Mouse (Mus musculus) erythroblast, embryonic 14.5 days (primary cell): ENCODE data around the gene Ppfia2. TPM values are rescaled to one million over a fixed set of nuclear protein-coding genes. Genes with fewer than 3 reads are reported as not detected.

Experiments
- H3K27me3 ChIP-seq: 2 replicates; pipeline ENCODE4 v1.6.1; 2012; ENCODE audit warnings: inconsistent platforms; ENCODE audit not compliant: control insufficient read depth
- H3K36me3 ChIP-seq: 2 replicates; pipeline ENCODE4 v1.6.1; 2012; ENCODE audit warnings: mild to moderate bottlenecking, inconsistent platforms; ENCODE audit not compliant: control insufficient read depth
- H3K4me1 ChIP-seq: 2 replicates; pipeline ENCODE4 v1.6.1; 2012; ENCODE audit warnings: inconsistent platforms; ENCODE audit not compliant: control insufficient read depth
- H3K4me3 ChIP-seq: replicated peaks from 2 replicates; pipeline ENCODE3; 2012; ENCODE audit warnings: moderate library complexity, mild to moderate bottlenecking, inconsistent platforms
- H3K9me3 ChIP-seq: 2 replicates; pipeline ENCODE4 v1.6.1; 2012; ENCODE audit warnings: low read length, inconsistent platforms, mixed read lengths; ENCODE audit not compliant: control insufficient read depth
- GATA1 ChIP-seq: IDR thresholded peaks from 2 replicates; pipeline ENCODE4 v1.6.1; 2012; ENCODE audit warnings: low read length, inconsistent platforms, mixed read lengths
- TAL1 ChIP-seq: IDR thresholded peaks from 3 replicates; pipeline ENCODE4 v1.6.1; 2012; ENCODE audit warnings: low read length, inconsistent platforms, mixed read lengths
- polyA plus RNA-seq: library from polyadenylated mRNA; stranded (reverse); fragments of >175 nt; gene quantifications from 2 replicates; pipeline ENCODE4 v1.2.3, GENCODE M21; 2012

The Ppfia2 gene
- polyA plus RNA-seq, 1 experiment: not detected

DNA sequence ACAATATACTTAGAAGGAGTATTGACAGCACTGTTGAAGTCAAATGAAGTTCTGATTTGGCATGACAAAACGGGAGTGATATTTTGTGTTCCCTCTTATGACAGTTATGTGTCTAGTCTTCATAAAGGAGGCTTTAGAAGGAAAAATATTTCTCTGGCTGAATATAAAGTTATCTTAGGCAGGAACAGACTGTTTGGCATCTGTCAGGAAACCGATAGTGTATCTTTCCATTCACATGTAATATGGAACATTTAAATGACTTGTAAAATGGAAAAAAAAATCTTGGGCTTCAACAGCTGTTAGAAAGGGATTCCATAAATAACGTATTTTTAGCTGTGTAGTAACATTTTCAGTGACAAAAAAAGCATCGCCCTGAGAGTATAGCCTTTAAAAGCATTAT lies 400.1 kb downstream of the Ppfia2 start:
- no peaks in the 10 kb centered on the region for H3K27me3 ChIP-seq
- no peak overlapping the region for H3K4me3 ChIP-seq
- TF ChIP-seq TAL1 (no peak), GATA1 (no peak)
- no peaks in the 10 kb centered on the region; the same call in 1 of the 2 replicates for H3K9me3 ChIP-seq
- H3K4me1 ChIP-seq: no peaks in the 10 kb centered on the region
- H3K36me3 ChIP-seq: no peaks in the 10 kb centered on the region

DNA sequence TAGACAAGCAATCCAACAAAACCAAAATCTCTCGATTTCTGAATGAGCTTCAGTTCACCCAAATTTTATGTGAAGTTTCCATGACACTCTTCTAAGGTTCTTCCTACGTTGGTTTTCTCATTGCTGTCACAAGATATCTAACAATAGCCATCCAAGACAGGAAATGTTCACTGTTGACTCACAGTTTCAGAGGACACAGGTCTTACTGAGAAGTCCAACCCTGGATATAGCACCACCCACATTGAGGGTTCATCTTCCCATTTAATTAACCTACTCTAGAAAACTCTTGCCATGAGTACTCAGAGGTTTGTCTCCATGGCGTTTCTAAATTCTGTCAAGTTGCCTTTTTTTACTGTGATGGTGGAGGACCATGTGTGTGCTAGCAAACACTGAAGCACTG lies 401.7 kb downstream of the Ppfia2 start:
- Histone ChIP-seq H3K9me3 (no peaks in the 10 kb centered on the region), H3K4me1 (no peaks in the 10 kb centered on the region), H3K4me3 (no peak overlapping the region), H3K27me3 (no peaks in the 10 kb centered on the region), H3K36me3 (no peaks in the 10 kb centered on the region)
- TF ChIP-seq TAL1: no peak
- TF ChIP-seq GATA1: no peak

DNA sequence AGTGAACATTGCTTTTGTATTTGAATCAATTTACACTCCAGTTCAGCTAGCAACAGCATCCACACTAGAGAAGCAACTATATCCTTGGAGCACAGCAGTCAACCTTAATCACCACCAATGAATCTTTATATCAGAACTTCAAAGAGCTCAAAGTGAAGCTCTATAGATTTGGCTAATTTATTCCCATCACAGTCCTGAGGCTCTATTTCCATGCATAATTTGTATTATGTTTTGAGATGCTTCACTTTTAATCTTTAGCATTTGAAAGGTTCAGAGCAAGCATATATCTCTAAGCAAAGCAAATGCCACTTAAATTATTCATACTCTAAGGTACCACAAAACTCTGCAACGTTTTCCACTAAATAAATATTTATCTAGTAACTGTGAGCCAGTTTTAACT lies 402.6 kb downstream of the Ppfia2 start:
- H3K4me1 ChIP-seq: no peaks in the 10 kb centered on the region
- no peaks in the 10 kb centered on the region for H3K36me3 ChIP-seq
- no peaks in the 10 kb centered on the region for H3K27me3 ChIP-seq
- H3K4me3 ChIP-seq: no peak overlapping the region
- no peak for TF ChIP-seq GATA1
- no peak for TF ChIP-seq TAL1
- peaks cover 3% of the 10 kb centered on the region; the same call in 1 of the 2 replicates for H3K9me3 ChIP-seq

DNA sequence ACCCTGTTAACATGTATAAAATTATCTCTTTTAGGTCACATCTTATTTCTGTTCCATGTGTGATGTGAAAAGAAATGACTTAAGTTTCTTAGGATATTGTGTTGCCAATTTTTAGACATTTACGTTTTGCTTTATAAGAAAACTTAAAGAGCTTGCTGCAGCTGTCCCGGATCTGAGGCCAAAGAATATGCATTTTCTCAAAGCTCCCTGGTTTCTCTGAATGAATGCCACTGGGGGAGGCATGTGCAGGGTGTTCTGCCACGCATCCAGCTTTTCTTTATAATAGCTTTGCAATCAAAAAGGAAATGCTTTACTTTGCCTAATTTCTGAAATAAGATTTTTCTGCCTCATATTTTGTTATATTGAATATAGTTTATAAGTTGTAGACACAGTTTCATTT lies 411.2 kb downstream of the Ppfia2 start:
- TF ChIP-seq GATA1 (no peak), TAL1 (no peak)
- Histone ChIP-seq H3K36me3 (no peaks in the 10 kb centered on the region), H3K27me3 (no peaks in the 10 kb centered on the region), H3K9me3 (peaks cover 3% of the 10 kb centered on the region), H3K4me1 (no peaks in the 10 kb centered on the region), H3K4me3 (no peak overlapping the region)

DNA sequence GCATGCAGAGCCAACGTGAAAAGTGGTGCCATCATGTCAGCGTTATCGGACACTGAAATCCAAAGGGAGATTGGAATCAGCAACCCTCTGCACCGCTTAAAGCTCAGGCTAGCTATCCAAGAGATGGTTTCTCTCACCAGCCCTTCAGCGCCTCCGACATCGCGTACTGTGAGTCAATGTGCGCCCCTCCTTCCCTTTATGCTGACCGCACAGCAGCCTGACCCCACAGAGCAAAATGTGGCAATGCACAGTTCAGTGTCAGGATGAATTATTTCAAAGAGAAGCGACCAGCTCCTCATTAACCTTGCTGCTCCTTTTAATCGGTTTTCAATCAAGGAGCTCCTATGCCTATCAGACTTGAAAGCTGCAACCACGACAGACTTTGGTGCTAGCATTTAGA lies 426.2 kb downstream of the Ppfia2 start:
- peaks cover under 1% of the 10 kb centered on the region; the same call in 1 of the 2 replicates for H3K9me3 ChIP-seq
- H3K27me3 ChIP-seq: no peaks in the 10 kb centered on the region
- H3K36me3 ChIP-seq: no peaks in the 10 kb centered on the region
- no peaks in the 10 kb centered on the region for H3K4me1 ChIP-seq
- H3K4me3 ChIP-seq: no peak overlapping the region
- TF ChIP-seq GATA1: no peak
- TF ChIP-seq TAL1: no peak

DNA sequence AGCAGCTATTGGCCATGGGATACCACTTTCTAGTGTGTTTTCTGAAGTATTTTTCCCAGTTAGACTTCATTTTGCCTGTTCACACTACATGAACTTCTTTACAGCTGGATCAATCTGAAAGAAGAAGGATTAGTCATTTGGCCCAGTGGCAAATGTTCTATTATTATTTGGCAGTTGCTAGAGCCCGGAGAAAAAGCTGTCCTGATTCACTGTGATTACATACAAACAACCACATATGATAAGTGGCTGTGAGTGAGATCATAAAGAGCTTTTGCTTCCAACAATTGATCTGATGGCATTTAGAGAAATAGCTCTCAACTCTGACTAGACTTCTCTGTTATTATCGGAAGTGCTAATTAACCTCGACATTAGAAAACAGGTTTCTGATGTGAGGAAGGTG lies 440.0 kb downstream of the Ppfia2 start:
- Histone ChIP-seq H3K9me3 (no peaks in the 10 kb centered on the region), H3K4me1 (no peaks in the 10 kb centered on the region), H3K36me3 (no peaks in the 10 kb centered on the region), H3K4me3 (no peak overlapping the region), H3K27me3 (no peaks in the 10 kb centered on the region)
- no peak for TF ChIP-seq TAL1
- TF ChIP-seq GATA1: no peak

DNA sequence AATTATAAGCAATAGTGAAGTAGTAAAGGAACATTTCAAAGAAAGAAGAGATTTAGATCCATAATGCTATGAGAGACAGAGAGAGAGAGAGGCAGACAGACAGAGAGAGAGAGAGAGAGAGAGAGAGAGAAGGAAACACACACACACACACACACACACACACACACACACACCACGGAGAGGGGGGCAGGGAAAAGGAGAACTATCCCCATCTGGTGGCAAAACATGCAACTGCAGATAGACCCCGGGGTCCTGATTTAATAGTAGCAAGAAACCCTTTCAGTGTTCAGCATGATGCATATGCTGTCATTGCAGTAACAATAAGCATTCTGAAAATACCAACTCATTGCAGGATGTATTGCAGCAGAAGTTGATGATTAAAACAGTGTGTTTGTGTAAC lies 442.9 kb downstream of the Ppfia2 start:
- no peak overlapping the region for H3K4me3 ChIP-seq
- TF ChIP-seq GATA1 (no peak), TAL1 (no peak)
- no peaks in the 10 kb centered on the region for H3K9me3 ChIP-seq
- H3K27me3 ChIP-seq: no peaks in the 10 kb centered on the region
- H3K4me1 ChIP-seq: no peaks in the 10 kb centered on the region
- H3K36me3 ChIP-seq: no peaks in the 10 kb centered on the region

DNA sequence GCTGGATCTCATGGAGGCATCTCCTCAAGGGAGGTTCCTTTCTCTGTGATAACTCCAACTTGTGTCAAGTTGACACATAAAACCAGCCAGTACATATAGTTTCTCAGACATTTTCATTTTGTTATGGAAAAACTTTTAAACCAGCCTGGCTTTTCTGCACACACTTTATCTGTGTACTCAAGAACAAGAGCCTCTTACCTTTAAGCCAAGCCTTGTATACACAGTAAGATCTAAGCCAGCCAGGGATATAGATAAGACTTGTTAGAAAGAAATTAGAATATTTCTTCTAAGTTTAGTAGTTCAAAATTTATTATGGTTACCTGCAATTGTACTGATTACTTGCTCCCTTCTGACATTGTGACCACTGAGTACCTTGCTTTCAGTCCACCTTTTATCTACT lies 444.1 kb downstream of the Ppfia2 start:
- TF ChIP-seq TAL1 (no peak), GATA1 (no peak)
- no peak overlapping the region for H3K4me3 ChIP-seq
- no peaks in the 10 kb centered on the region for H3K27me3 ChIP-seq
- H3K9me3 ChIP-seq: no peaks in the 10 kb centered on the region
- no peaks in the 10 kb centered on the region for H3K4me1 ChIP-seq
- H3K36me3 ChIP-seq: no peaks in the 10 kb centered on the region

DNA sequence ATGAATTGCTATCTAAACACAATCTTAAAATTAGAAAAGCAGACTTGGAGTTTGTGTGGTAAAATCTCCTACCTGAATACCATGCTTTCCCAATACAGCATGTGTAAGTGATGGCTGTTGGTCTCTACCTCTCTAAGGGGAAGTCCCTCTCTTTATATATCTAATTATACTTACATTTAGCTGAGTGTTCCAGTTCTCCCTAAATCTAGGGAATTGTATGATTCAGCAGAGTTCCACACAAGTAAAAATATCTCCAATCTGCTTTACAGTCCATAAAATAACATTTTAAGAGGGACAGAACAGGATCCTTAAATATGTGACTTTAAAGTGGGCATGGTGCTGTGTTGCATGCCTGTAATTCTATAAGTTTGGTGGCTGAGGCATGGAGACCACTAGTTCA lies 444.7 kb downstream of the Ppfia2 start:
- no peak for TF ChIP-seq TAL1
- no peak for TF ChIP-seq GATA1
- Histone ChIP-seq H3K4me1 (no peaks in the 10 kb centered on the region), H3K27me3 (no peaks in the 10 kb centered on the region), H3K4me3 (no peak overlapping the region), H3K36me3 (no peaks in the 10 kb centered on the region), H3K9me3 (no peaks in the 10 kb centered on the region)

DNA sequence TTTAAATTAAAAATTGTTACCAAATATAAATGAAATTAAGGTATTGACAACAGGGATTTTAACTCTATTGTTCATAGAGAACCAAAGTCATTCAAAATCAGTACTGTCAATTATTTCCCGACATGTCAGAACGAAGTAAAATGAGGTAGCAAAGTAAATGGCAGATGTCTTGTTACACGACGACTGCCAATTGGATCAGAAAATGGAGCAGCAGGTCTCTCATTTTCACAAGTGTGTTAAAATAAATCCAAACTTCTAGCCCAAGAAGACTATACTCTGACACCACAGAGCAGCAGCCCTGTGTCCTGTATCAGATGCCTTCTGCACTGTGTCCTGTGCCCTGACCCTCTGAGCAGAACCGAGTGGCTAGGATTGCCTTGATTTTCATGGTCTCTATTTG lies 454.2 kb downstream of the Ppfia2 start:
- H3K4me3 ChIP-seq: no peak overlapping the region
- TF ChIP-seq GATA1 (no peak), TAL1 (no peak)
- no peaks in the 10 kb centered on the region for H3K36me3 ChIP-seq
- H3K27me3 ChIP-seq: no peaks in the 10 kb centered on the region
- no peaks in the 10 kb centered on the region for H3K4me1 ChIP-seq
- peaks cover 9% of the 10 kb centered on the region; the same call in 1 of the 2 replicates for H3K9me3 ChIP-seq
